Mouse (Mus musculus) bone marrow macrophage, adult 2 months (primary cell): ENCODE measurements around the gene Srsf3.

Experiments used
- CTCF ChIP-seq: IDR thresholded peaks from 2 replicates; pipeline ENCODE4 v1.5.1; 2012; ENCODE audit warnings: low read depth, mild to moderate bottlenecking, low read length, moderate library complexity
- POLR2A ChIP-seq: IDR thresholded peaks from 2 replicates; pipeline ENCODE4 v1.6.1; 2012; ENCODE audit warnings: mild to moderate bottlenecking, low read depth, low read length, borderline replicate concordance

DNA sequence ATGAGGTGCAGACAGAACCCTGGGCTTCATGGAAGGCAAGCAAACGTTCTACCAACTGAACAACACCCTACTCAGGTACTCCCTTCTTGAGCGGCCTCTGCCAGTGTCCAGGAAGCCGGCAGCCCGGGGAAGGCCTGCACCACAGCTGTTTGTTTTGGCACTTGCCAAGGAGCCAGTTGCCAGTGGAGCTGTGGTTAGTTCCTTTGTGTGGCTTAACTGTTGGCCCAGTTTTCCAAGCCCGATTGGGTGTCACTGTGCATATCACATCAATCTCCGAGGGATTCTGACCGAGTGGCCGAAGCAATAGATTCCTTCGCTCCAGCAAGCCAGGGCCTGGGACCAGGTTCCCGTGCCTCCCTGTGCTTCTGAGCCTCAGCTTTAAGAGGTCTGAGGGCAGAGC is 25.5 kb downstream of the Srsf3 start:
- TF ChIP-seq POLR2A (no peak), CTCF (no peak)
